Mouse (Mus musculus) CD4-positive, CD25-positive, alpha-beta regulatory T cell, adult 2 months (primary cell): ENCODE data around the gene Samd15.
"Not testable (repeated sequence)": the region's sequence is repeated elsewhere in the genome, so short reads cannot be mapped to it uniquely, and the experiment has no call there.

Source experiments
- DNase-seq: peaks from one replicate; pipeline ENCODE4 v3.0.0-alpha.2; 2012; ENCODE audit warnings: low read depth, low spot score

The Samd15 gene

DNA sequence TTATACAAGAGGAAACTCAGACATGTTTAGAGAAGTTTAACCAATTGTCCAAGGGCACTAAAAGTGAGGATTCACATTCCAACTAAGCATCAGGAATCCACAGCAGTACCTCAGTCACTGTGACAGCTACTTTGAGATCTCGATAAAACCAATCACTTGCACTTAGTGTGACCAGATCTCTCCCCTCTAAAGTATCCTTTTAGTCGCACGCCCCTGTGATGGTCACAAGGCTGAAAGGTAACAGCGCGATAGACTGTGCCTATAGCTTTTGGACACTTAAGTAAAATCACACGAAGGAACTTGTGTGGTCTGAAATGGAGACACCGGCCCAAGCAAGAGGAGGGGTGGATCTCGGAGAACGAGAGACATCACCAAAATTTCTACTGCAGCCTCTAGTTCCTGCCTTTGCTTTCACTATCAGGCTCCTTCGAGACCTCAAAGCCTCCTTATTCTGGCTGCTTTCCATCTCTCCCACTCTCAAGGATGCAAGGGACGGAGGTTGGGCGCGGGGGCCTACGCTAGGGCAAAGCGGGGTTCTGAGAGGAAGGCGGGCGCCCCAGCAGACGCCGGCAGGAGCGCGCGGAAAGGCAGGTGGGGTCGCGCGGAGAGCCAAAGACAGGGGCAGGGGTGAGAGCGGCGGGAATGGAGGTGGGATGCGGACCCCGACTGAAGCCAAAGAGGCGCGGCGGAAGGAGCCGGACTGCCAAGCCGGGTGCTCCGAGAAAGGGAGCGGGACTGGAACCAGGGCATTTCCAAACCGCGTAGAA, at the start of gene Samd15:
Gene Samd15 (plus strand): TSS at position 518 of the 767 bp plus-strand sequence.
- DNase-seq = peak; percentile 57

DNA sequence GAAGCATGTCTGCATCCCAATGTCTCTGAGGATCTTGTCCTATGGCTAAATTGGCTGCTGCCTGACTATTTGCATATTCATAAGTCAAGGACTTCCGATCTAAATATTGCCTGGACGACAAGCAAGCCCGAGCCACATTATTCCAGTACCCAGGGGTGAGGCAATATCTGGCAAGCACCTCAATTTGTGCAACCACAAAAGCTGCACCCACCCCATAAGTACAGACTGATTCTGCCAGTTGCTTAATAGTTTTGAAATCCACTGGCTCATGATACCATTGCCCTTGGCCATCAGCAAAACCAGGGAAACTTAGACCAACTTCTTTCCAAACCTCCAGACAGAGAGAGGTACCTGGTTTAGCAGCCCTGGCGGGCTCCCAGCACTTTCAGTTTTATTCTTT, 45.1 kb upstream of the Samd15 start:
- not testable (repeated sequence) for DNase-seq

DNA sequence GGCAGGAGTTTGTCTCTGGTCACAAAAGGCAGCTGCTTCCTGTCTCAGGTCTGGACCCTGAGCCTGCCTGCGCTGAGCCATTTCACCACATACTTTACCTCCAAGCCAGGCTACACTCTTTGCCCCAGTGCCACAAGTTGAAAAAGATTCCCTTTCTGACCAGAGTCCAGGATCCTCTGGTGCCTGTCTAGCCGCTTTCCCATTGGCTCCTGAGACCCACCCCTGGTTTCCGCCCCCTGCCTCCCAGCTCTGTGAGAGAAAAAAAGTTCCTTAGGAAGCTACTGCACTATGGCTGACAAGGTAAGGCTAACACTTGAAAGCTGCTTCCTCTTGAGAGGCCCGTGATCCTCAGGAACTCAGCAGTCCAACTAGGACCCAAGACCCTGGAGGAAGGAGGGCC, 42.2 kb upstream of the Samd15 start:
- DNase-seq = no peak

DNA sequence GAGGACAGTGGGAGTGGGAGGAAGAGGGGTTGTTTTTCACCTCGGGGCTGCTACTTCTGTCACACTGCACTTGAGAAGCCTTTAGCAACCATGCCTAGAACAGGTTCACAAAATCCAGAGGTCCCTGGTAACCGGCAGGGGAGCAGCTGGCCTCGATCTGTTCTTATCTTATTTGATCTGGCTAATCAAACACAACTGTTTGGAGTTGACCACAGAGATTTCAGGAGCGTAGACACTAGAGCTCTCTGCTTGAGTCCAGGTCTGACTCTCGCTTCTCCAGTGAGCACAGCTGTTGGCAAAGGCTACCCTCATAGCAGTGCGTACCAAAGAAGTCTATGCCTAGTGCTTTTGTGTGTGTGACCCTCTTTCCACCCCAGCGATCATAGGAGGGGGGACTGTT, 41.4 kb upstream of the Samd15 start:
- DNase-seq = no peak

DNA sequence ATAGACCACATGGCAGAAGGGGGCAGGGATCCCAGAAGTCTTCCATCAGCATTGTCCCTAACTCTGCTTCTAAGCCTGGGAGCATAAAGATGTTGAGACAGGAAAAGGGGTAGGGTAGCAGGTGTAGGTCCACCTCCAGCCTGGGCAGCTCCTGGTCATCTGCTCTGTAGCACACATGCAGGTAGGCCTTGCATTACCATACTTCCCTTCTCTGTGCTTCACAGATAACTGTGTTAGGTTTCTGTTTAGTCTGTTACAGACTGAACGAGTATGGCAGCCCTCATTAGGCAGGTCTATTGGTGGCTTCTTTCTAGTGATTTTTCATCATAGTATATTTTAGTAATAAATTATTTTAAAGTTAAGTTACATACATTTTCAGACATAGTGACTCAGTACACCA, 39.2 kb upstream of the Samd15 start:
- DNase-seq = no peak

DNA sequence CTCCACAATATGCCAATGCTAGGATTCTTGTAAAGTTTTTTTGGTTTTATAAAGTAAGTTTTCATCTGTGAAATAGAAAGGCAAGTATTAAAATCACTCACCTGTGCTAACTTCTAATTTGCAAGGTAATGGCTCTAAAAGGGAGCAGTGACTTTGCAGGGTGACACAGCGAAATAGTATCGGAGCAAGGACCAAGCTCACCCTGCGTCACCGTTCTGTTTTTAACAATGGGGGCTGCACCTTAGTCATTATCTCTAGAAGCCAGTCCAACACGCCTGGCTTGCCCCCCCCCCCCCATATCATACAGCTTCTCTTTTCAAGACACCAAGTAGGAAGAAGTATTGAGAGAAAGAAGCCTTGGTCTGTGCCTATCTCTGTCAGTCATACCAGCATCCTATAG, 38.7 kb upstream of the Samd15 start:
- DNase-seq = no peak

DNA sequence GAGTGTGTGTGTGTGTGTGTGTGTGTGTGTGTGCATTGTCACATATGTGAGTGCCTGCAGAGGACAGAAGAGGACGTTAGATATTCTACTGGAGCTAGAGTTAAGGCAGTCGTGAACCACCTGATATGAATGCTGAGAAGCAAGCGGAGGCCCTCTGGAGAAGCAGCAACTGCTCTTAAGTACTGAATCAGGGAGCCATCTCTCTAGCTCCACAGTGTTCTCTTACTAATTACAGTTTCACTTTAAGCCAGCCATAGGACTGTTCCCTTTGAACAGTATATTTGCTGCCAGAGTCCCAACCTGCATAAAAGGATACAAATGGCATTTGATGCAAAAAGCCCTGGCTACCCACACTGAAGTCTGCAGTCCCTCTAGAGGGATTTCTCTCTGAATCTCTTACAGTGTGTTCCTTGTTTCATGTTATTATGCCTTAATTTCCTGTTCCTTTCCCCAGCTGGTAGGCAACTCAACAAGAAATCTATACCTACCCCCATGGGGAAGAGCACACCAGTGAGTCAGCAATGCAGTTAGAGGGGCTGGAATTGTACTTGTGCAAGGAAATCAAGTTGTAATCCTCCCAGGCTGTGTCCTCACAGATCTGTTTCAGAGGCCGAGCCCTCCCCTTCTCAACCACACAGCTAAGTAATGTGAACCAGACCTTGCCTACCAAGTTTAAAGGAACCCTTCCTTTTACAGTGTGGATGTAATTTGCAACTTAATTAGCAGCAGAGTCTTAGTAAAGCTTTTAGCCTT, 24.2 kb upstream of the Samd15 start:
- DNase-seq = no peak

DNA sequence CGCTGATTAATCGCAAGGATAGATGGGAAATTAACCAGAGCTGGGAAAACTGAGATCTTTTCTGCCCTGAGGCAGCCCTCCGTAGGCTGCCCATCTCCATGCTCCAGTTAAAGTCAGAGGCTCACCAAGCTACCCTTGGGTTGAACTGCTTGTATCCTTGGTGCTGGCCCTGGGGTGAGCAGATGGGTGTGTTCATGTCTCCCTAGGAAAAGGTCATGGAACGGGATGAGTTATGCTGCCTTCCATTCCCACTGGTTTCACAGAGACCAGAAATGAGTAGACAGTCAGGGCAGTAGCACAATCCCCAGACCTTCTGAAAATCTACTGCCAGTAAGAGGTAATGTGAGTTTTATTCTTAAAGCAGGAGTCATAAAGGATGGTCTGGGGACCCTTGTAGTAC, 21.9 kb upstream of the Samd15 start:
- no peak for DNase-seq

DNA sequence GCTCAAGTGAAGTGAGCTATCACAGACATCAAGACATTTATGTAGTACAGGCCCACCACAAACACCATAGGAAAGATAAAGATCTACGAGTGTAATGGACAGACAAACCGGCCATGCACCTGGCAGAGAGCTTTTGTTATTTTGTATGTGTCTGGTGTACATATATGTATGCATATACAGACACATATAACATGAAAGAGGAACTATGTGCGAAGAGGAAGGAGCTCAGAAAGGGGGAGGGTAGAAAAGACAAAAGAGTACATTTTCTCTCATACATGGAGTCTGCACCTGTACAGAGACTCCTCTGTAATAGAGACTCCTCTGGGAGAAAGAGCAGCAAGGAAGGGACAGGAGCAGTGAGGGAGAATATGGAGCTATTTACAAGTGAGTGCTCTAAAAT, 6.5 kb upstream of the Samd15 start:
- DNase-seq = no peak

DNA sequence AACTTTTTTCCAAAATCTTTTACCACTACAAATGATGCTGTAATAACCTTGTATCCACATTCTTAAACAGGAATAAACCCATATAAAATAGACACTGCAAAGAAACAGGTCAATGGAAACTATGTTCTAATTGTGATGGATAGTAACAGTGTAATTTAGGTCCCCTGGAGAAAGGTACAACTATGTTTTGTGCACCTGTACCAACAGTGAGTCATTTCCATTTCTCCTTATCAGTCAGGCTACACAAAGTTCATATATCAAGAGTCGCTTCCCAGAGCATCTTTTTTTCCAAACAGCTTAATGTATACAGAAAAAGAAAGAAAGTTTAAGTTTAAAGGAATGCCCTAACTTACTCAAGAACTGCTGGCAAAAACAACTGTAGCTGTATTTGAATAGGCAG, 4.5 kb upstream of the Samd15 start:
- DNase-seq = no peak

DNA sequence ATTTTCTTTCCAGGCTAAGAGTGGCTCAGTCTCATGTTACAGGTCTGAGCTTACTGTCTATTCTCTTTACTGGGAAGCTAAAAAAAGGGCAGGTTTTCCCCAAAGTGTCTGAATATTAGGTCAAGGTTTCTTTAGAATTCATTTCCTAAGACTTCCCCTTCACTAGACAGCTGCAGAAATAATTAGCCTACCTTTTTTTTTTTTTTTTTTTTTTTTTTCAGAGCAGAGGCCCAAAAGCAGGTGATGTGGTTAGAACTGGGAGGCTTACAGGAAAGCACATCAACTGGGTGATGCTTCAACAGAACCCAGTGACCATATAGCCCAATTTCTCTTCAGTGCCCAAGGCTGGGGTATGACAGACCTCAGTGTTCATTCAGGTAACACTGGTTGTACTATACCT, 3.2 kb upstream of the Samd15 start:
- DNase-seq = no peak

DNA sequence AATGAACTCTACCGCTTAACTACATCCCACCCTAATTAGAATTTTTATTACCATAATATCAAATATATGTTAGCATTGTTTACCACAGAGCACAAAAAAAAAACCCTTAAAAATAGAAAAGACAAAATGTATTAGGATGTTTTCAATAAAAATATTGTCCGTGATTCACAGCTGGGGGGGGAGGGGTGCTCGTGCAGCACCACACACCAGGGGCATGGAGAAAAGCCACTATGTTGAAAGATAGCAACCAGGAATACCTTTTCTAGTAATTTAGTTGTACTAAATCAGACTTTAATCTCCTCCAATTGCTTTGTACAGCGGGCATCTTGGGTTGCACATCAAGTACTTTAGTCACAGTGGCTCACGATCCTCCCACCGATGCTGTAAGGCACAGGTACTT, 731 bp upstream of the Samd15 start:
- DNase-seq = peak; percentile 21

DNA sequence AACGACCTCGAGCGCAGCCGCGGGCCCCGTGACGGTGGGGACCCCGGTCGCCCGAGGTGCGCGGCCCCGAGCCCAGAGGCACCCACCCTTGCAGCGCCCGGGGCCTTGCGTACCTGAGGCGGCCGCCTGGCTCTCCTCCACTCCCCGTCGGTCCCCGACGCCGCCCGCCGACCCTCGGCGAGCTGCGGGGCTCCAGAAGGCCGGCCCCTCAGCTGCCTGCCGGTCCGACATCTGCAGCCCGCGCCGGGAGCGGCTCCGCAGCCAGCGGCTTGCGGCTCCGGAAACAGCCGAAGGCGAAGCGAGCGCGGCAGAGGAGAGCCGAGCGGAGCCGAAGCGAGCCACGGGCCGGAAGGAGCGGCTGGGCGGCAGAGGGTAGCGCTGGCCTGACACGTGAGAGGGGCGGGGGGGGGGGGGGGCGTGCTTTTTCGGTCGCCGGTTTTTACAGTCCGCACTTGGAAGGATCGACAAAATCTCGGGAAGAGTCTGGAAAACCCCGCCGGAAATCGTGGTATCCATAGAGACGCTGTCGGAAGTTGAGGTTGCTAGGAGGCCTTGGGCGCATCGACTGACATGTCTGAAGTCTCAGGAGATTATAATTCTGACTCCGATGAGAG, 557 bp downstream of the Samd15 start, which contains the start of gene Tmed8:
Gene Tmed8 (minus strand): TSS at position 482 of the 614 bp plus-strand sequence.
- DNase-seq = peak; percentile 89

DNA sequence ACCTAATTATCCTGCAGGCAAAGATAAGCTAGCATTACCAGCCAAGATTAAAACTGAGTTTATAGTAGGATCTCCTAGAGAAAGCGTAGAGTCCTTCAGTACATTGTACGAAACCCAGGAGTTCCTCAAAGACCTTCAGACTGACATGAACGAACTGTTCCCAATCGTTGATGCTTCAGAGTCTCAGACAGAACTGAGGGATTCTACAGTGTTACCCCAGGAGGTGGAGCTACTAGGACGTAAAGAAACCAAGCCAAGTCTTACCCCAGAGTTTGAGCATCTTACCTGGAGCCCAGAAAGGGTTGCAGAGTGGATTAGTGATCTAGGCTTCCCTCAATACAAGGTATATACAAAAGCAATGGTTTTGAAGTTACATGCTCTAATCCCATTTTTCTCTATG, 2.2 kb downstream of the Samd15 start:
- peak; percentile 8 for DNase-seq

DNA sequence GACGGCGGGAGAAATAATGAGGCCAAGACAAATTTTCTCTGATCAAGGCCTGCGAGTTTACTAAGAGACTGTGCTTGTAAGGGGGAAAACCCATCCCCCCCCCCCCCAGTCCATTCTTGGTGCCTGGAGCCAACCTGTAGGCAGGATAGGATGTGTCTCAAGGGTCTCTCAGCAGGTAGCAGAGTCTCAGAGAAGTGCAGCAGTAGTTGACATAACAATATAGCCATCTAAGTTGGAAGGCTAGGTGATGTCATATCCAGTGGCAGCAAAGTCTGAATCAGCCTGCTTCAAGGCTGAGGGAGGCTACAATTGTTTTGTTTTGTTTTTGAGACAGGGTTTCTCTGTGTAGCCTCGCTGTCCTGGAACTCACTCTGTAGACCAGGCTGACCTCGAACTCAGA, 6.3 kb downstream of the Samd15 start:
- not testable (repeated sequence) for DNase-seq

DNA sequence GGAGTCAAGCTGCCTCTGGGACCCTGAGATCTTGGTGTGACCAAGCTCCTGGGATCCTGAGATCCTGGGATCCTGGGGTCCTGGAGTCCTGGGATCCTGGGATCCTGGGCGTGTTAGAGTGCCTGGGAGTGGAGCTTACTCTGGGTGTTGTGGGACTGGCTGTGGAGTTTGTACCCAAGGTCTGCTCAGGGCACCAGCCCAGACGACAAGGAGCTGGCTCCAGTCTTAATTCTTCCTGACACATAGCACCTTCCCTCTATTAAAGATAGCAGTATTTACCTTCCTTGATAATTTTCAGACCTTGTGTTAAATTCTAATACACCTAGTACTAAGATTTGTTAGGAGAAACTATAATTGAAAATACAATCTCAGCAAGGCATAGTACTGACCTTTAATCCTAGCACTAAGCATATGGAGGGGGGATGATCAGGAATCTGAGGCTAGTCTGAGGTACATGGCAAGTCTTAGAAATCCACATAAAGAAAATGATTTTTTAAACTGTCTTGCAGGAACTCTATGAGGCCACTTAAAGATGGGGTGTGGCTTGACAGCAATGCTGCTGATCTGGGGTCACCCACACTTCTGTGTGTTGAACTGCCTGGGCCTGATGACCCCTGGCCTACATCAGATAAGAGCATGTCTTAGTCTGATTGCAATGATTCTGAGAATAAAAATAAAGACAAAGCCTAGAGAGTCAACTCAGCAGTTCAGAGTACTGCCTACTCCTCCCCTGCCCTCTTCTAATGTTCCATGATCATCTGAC, 13.5 kb downstream of the Samd15 start:
- no peak for DNase-seq

DNA sequence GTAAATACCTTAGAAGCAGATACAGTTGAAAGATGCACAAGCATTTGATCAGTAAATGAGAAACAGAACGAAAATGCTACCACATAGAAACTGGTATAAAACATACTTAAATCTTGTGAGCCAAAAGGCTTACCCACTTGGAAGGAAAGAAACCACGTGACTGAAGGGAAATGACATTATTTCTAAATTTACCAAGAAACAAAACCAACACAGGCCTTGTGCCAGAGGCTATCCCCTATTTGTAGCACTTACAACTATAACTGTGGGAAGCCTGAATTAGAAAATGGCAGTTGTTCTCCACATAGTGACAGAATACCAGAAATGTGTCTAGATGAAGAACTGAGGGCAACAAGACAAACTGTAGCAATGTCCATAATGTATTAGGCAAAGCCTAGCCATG, 16.5 kb downstream of the Samd15 start:
- DNase-seq = no peak

DNA sequence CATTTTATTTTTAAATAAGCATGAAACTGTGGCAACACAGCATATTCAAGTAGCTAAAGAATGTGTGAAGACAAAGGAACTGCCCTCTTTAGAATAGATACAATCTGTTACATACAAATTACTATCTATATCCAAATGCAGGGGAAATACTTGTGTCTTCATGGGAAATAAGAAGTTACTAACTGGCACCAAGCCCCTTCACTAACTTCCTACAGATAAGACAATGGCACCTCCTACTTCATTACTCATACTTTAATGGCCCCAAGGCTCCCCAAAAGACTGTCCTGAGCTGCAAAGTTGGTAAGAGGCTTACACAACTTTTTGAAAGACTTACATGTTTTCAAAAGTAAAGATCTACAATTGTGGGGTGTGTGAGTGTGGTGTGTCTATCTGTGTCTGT, 18.1 kb downstream of the Samd15 start:
- no peak for DNase-seq

DNA sequence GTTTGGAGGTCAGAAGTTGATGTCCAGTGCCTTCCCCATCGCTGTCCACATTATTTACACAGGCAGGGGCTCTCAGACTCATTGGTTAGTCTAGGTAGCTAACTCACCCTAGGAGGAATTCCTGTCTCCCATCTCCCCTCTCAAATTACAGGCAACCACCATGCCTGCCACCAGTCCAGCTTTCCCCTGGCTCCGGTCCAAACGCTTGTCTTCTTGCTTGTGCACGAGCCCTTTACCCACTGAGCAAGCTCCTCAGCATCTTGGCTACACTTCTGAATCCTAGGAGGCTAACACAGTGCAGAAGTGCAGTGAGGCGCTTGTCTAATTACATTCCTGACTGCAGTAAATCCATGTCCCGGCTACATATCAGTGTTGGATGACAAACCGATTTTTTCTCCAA, 19.8 kb downstream of the Samd15 start:
- DNase-seq = no peak

DNA sequence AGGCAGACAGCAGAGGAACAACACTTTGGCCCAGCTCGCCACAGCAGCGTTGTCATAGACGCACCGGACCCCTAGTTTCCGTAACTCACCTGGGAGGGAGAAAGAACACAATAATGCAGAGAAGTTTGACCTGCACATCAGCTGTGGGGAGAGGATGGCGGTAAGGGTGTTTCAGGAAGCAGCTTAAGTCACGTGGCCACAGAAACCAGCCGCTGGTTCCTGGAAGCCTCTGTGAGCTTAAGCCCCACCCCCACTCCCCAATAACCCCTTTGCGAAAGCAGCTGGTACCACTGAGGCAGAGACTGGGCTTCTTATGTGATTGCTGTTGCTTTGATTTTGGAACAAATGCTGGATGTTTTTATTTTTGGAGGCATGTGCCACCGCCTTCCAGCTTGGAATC, 25.4 kb downstream of the Samd15 start:
- peak; percentile 27 for DNase-seq

DNA sequence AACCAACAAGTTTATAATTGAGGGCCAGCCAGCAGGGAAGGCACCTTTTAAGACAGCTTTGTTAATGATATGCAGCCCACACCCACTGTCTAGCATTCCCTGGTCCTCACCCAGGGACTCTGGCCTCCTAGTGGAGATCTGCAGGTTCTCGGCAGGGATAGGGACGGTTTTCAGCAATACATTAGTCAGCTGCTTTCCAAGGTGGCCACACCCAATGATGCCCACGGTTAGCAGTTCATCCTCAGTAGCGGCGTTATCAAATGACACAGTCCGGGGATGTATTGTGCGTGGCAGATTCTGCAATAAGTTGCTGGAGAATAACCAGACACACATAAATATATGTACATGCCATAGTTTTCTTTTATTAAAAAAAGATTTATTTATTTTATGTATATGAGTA, 27.3 kb downstream of the Samd15 start:
- no peak for DNase-seq

DNA sequence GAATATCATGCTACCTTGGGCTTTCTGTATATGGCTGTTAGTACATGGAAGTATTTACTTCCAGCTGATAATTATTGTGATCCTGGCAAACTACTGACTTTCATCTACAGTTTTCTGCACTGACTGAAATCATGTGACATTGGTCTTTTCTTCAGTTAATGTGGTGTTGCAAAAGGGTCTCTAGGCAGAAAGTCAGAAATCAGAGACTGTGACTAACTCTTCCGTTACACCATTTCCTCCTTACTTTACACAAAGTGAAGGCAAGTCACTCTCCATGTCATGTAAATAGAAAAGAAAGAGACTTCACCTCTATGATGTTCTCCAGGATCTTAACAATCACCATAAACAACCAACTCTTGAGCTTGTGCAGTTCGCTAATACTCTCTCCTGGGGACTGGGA, 30.1 kb downstream of the Samd15 start:
- no peak for DNase-seq
